Mouse (Mus musculus) adrenal gland (tissue): ENCODE measurements around the gene Nbdy.

Experiments used
- intact Hi-C: fragments of 180-260 bp; cut with DNase I; formaldehyde crosslinking; loops from one replicate; pipeline ENCODE4 v1.15.1; 2025
- long read RNA-seq, 2 experiments: library from polyadenylated mRNA; unstranded; transcript quantifications; one replicate each; pipeline ENCODE4 v2.0.0; 2020; ENCODE audit warnings: borderline replicate concordance in 1 of 2; ENCODE audit not compliant: insufficient replicate concordance in 1 of 2

Gene Nbdy
- long read RNA-seq, experiment 1, transcript Nbdy-204 (3 exons, 1,346 nt) = minor isoform, 6 of 52 reads
- long read RNA-seq, experiment 1, transcript Nbdy-201 (4 exons, 788 nt) = major isoform, 44 of 52 reads
- long read RNA-seq, experiment 1, partial matches to known transcripts = 0 of 52 reads
- long read RNA-seq, experiment 1, other reads (novel, unspliced or antisense) = 0 of 52 reads
- long read RNA-seq, experiment 2, transcript Nbdy-201 (4 exons, 788 nt) = major isoform, 42 of 49 reads
- long read RNA-seq, experiment 2, partial matches to known transcripts = 0 of 49 reads
- long read RNA-seq, experiment 2, other reads (novel, unspliced or antisense) = 1 of 49 reads

- intact Hi-C loops = no loop called here
Measured at GRCm38 (mm10) chrX:153723110-153723916, at the start of gene Nbdy. Nbdy (plus strand) TSS chrX:153723590.

DNA sequence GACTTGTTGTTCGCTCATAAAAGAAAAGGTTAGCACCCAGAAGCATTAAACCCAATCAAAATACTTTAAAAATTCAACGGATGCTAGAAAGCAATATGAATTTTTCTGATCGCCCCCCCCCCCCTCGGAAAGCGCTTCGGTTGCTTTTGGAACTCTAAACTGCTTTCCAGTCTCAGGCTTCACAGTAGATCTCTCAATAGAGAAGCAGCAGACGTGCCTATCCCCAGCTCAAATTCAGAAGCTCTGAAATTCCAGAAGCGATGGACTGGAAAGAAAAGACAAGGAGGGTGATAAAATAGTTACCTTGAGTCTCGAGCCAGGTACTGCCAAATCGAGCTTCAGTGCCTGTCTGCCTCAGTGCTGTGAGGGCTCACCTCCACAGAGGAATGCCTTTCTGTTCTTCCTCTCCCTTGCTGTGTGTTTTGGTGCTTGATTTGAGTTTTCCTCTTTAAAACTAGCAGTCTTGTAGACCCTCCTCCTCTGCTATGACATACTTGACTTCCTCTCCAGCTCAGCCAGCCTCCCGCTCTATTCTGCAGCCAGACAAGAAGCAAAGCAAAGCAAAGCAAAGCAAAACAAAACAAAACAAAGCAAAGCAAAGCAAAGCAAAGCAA, 27.5 kb upstream of the Nbdy start, which contains the start of gene Kctd12b:
Gene Kctd12b, minus strand, starts transcription at position 610 of the 614 bp plus-strand sequence.
- intact Hi-C loops = no loop called here

GRCm38 (mm10) chrX:153700463-153700862, 22.9 kb upstream of the Nbdy start:
- intact Hi-C loops = loop anchor here (10.0 kb wide), 1 partner anchor 306 kb away; no protein-coding TSS in a partner anchor

- intact Hi-C loops = loop anchor here (2.0 to 10.0 kb wide), 2 partner anchors 71 to 313 kb away; no protein-coding TSS in a partner anchor
Measured at GRCm38 (mm10) chrX:153707735-153708134, 15.7 kb upstream of the Nbdy start.

DNA sequence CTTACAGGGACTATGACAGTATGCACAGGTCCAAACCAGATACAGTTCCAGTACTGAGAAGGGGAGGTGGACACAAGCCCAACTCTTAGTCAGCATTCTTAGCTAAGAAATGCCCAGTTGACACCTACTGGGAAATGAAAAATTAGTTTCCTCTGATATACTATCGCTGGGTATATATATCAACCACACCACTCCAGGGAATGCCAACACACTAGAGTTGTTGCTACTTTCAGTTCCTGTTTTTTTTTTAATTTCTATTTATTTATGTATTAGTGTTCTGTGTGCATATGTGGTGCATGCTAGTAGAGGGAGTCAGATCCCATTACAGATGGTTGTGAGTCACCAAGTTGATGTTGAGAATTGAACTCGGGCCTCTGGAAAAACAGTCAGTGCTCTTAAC, 6.7 kb upstream of the Nbdy start:
- intact Hi-C loops = no loop called here

GRCm38 (mm10) chrX:153719602-153720001, 3.8 kb upstream of the Nbdy start:
- intact Hi-C loops = no loop called here

DNA sequence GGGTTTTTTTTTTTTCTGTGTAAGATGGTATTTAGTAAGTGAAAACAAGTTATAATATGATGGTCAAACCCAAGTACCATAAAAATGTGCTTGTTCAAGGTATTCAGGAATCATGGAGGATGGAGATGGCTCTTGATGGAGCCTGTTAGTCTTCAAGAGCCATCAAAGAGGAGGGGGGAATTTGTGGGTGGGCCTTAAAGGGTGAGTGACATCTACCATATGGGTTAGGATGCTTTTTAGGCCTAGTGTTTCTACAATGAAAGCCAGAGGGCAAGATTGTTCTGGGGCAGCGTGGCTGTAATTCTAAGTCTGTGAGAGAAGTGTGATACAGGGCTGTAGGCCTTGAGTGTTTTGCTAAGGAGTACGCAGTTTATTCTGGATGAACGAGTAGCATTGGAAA, 1.0 kb downstream of the Nbdy start:
- intact Hi-C loops = no loop called here

DNA sequence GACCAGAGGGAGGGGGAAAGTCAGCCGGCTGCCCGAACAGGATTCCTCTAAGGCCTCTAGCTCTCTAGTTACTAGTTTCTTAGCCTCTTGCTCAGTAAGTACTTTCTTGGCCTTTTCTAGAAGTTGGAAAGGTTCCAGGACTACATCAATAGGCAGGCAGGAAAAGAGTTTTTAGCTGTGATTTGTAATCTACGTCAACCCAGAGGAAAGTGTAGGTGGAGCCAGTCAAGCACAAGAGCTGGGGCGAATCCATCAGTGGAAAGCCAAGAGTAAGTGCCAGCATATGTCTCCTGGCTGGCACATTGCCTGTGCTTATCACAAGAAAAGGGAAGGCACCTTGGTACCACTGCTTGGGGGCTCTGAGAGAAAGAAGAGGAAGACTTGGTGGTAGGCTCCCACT, 12.3 kb downstream of the Nbdy start:
- intact Hi-C loops = no loop called here

GRCm38 (mm10) chrX:153742493-153742892, 19.1 kb downstream of the Nbdy start:
- intact Hi-C loops = no loop called here

DNA sequence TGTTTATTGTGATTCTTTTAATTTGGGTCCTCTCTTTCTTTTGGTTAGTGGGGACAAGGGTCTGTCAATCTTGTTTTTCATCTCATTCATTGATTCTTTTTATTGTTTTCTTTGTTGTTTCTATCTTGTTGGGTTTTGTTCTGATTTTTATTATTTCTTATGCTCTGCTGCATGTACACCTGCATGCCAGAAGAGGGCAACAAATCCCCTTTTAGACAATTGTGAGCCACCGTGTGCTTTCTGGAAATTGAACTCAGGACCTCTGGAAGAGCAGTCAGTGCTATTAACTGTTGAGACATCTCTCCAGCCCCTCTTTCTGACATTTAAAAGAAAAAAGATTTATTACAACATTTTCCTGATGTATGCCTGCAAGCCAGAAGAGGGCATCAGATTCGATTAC, 25.8 kb downstream of the Nbdy start:
- intact Hi-C loops = no loop called here
